Mouse (Mus musculus) kidney, postnatal 36 days (tissue): ENCODE data around the gene Paqr9.

Experiments
- DNase-seq, 2 experiments: peaks; one replicate each; pipeline ENCODE4 v3.0.0; 2021 to 2022; ENCODE audit warnings: mixed read lengths in 2 of 2

Gene Paqr9

DNA sequence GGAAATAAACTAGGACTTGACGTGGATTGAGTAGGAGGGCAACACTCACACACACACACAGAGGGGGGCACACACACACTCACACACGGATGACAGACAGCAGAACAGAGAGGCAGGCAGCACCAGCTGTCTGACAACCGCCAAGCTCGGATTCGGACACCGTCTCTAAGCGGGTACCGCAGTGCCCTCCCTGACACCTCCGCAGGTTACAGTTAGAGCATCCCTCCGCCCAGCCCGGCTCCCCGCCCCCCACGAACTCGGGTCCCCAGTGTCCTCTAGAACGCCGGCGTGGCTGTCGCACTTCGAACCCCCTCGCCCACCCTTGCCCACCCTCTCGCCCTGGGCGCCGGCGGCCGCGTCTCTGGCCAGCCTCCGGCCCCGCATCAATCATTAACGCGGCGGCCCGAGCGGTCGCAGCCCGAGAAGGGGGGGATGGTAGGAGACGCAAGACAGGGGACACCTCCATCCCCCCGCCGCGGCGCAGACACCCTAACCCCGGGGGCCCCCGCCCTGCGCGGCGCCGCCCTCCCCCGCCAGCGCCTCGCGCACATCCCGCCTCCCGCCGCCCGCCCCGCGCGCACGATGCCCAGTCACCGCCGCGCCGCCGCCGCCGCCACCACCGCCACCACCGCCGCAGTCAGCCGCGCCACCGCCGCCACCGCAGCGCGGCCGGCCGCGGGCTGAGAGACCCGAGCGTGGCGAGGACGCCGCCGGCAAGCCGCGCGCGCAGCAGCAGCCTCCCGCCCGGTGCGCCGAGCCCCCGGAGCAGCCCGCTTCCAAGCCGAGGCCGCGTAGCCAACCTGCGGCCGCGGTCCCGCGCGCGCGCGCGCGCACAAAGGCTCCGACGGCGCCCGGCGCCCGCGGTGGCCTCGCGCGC lies at the start of gene Paqr9:
Gene Paqr9, plus strand, starts transcription at position 599 of the 877 bp plus-strand sequence.
- DNase-seq, result peak; percentile 81 to 88

DNA sequence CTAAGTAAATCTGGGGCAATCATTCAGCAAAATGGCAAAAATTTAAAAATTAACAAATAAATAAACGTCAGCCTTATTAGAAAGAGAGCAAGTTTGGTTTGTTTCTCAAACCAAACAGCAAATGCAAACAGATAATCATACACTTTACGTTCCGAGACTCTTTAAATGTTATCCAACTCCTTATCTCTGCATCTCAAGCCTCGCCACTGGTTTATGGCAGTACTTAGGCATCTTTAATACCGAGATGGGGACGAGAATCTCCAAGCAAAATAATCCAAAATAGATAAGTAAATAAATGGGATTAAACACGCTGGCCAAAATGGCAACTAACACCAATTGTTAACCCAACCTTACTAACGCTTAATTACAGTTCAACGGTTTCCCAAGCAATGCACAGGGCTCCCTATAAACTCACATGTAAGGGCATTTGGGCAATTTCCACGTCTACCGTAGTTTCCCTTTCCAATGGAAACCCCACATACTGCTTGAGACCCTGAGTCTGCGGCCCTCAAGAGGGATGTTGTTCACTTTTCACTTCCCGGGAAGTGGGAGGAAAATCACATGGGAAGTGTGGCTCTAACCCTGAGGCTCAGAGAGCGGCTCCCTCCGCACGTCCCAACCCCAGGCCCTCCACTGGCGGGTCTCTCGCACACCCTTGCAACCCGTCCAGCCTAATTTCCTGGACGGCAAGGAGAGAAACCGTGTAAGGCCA lies 48.6 kb upstream of the Paqr9 start:
- DNase-seq, result peak in 1 of 2 experiments; percentile 27

DNA sequence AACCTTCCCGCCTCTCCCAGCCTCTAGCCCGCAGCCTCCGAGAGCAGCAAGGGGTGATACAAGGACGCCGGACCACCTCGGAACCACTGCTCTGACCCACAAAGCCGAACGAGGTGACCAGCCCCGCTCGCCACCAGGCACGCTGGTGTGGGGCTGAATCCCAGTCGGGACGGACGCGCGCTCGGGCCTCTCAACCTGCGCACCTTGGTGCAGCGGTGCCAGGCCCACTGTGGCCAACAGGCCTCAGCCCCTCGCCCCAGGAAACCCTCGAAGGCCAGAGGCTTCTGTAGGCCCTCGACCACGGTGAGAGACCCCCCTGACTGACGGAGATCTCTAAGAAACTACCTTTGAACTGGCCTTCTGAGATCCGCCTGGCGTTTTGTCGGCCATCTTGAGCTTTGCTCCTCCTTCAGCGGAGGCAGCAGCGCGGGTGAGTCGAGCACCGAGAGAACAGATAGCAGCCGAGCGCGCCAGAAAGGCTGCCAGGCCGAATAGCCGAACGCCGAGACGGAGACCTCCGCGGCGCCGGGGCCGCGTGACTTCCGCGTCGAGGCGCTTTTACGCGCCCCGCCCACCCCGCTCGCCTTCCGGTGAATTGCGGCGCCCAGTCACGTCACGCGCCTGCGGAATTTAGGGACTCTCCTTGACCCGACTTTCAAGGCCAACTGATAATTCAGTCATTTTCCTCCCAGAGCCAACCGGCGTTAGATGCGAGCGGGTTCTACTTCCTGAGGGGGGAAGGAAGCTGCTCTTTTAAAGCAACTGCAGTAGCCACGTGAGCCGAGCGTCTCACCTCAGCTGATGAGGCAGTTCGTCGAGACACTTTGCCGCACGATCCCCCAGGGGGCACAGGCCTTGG lies 47.8 kb upstream of the Paqr9 start, which contains the start of gene U2surp:
Gene U2surp, minus strand, starts transcription at position 525 of the 859 bp plus-strand sequence.
- DNase-seq, result peak; percentile 98 to 99

DNA sequence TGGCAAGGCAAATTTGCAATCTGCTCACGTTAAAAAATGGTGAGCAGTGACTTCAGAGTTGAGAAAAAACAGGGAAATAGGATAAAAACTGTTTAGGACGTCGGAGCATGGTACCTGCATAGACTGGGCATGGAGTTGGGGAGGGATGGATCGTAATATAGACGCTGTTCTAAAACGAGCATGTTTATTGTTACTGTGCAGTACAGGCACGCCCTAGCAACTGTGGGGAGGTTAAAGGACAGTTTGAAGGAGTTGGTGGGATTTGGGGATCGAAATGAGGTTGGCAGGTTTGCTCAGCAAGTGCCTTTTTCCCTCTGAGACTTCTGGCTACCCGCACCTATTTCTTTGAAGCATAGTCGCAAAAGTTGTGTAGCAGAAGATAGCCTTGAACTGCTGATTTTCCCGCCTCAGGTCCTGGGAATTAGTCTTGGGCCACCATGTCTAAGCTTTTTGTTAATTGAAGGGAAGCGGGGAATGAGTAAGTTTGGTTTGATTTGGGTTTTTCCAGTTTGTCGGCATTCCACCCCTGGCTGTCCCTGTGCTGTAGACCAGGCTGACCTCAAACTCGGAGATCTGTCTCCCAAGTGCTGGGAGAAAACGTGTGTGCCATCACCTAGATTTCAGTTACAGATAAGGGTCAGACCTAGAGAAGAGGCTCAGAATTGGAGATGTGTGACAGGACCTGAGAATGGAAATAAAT lies 47.0 kb upstream of the Paqr9 start:
- no peak for DNase-seq

DNA sequence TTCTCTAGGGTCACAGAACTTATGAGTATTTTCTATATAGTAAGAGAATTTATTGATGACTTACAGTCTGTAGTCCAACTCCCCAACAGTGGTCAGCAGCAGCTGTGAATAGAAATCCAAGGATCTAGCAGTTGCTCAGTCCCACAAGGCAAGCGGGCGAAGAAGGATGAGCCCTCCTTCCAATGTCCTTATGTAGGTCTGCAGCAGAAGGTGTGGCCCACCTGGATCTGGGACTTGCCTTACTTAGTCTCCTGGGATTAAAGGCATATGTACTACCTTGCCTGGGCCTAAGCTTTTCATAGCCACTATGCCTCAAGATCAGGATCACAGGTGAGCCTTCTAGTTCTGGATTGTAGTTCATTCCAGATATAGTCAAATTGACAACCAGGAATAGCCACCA lies 45.7 kb upstream of the Paqr9 start:
- no peak for DNase-seq

DNA sequence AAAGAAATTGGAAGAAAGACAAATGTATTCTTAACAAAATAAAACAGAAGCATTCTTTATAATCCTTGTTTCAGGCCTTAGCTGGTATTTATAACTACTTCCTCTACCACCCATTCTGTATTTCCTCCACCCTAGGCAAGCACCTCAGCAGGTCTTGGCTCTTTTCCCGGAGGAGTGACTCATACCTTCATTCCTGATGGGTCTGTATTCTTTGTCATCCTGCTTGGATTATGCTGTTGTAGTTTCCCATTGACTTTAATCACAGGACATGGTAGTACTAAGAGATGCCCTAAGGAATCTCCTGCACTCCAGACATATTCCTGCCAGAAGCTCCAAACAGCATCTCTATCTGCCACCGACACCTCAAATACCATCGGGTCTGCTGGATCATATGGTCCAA lies 45.1 kb upstream of the Paqr9 start:
- DNase-seq, result peak; percentile 20 to 34

DNA sequence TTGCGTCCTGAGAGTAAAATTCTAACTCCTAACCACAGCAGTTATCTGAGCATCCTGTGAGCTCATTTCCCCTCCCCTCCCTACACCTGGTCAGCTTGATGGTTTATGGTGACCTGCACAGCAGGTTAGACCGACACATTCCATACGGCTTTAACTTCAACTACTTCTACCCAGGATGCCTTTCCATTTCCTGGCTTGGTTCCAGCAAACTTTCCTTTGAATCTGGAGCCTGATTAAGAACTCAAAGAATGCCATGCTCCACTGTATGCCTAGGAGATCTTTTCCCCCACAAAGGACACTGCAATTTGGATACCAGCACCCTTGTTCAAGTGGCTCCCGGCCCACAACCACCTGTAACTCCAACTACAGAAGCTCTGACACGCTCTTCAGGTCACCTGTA lies 38.9 kb upstream of the Paqr9 start:
- no peak for DNase-seq

DNA sequence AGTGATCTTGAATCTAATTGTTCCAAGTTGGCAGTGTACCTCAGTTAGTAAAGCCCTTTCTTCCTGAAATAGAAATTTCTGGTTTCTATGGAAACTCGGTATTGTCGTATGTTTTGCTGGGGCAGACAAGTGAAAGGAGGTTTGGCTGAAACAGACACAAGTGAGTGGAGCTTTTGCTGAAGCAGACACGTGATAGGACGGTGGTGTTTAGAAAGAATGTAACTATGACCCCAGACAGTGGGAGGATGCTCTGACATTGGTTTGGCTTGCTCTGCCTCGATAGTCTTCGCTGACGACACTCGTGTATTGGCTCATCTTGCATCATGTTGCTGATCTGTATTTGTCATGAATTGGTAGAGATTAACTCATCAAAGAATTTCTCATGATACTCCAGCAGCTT lies 38.4 kb upstream of the Paqr9 start:
- DNase-seq, result no peak

DNA sequence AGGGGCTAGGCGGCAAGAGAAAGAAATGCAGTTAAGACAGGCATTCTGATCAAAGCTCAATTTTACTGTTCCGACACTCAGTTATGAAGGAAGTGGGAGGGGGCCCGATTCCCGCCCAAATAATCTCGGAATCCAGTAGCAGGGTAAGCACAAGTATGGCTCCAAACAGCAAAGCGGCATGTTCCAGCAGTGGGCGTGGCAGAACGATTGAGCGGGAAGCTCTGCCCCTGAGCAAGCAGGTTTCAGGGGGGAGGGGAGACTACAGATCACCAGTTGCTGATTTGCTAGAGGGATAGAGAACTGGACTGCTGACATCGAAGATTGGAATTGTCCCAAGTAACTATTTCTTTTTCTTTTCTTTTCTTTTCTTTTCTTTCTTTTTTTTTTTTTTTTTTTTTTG lies 37.9 kb upstream of the Paqr9 start:
- peak; percentile 43 to 47 for DNase-seq

DNA sequence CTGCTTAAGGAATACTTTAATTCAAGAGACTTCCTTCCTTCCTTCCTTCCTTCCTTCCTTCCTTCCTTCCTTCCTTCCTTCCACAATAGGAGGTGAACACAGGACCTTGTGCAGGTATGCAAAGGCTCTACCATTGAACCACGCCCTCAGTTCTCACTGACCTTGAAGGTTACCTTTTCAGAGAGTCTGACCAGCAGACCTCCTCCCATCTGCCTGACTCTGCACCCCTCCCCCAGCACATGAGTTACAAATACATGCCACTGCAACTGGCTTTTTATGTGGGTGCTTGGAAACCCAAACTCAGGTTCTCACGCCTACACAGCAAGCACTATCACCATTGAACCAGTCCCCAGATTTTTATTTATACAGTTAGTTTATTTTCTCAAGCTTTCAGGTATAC lies 36.9 kb upstream of the Paqr9 start:
- no peak for DNase-seq

DNA sequence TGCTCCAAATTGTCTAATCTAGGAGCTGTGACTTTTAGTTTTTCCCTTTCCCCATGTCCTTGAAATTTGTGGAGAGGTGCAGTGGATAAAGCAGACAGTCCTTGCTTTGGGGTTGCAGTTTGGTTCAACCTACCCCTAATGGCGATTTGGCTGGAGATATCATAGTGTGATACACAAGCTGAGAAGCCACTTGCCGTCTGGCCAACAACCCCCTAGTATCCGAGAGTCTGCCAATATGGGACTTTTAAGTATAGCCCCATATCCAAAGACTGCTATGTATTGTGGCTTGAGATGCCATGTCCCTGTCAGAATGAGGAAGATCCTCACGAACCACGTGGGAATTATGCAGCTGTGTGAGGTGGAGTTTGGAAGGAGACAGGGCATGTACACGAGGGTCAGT lies 34.1 kb upstream of the Paqr9 start:
- DNase-seq, result no peak

DNA sequence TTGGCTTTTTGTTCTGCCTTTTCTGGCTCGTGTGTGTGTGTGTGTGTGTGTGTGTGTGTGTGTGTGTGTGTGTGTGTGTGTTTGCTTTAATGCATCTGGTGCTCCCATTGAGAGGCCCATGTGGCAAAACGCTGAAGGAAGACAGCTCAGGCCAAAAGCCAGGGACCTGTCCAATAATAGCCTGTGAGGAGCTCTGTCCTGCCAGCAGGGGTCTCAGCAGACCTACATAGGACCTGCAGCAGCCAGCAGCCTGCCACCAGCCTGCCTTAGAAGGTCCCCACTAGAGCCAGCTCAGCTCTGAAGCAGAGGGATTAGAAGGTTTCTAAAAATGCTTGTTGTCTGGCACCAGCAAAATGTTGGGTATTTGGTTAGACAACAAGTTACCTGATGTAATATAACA lies 33.5 kb upstream of the Paqr9 start:
- DNase-seq, result peak; percentile 48 to 65

DNA sequence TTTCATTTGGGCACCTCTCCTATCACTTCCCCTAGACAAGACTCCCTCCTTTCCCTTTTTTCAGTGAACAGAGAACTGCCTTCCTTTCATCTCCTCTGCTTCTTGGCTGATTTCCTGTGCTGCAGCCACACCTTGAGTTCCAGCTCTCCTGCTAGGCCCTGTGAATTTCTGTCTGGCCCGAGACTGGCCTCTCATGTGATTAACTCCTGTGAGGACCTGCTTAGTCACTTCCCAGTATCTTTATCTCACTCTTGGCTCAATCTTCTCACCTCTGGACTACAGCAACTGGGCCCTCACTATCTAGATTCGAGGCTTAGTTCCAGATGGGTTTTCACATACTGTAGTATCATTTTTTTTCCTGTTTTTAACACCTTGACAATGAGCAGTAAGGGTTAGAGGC lies 31.8 kb upstream of the Paqr9 start:
- DNase-seq, result no peak

DNA sequence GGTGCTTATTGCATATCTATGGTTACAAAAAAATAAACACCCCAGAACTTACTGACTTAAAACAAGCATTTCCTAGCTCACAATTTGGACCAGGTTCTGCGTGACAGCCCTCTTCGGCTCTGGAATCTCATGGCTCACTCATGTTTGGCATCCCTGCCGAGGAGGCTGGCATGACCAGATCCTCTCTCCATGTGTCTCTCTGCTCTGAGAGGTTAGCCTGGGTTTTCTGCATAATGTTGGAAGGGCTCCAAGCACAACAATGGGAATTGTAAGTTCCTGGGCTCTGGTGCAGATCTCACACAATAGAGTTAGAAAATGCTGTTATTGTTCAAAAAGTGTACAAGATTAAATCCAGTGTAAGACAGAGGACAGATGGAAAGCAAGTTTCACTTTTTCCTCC lies 28.3 kb upstream of the Paqr9 start:
- no peak for DNase-seq

DNA sequence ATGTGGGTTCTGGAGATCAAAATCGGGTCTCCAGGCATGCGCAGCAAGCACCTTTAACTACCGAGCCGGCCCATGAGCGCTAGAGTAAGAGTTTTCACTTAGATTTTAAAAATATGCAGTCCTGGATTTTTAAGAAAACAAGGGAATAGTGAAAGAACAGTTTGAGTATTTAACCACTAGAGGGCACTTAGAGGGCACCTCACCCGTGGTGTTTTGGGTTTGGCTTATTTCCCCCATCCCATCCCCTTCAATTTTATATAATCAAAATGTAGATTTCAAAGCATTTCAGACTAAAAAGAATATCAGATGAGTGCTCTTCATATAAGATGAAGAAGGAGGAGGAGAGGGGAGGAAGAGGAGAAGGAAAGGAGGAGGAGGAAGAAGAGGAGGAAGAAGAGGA lies 25.6 kb upstream of the Paqr9 start:
- no peak for DNase-seq

DNA sequence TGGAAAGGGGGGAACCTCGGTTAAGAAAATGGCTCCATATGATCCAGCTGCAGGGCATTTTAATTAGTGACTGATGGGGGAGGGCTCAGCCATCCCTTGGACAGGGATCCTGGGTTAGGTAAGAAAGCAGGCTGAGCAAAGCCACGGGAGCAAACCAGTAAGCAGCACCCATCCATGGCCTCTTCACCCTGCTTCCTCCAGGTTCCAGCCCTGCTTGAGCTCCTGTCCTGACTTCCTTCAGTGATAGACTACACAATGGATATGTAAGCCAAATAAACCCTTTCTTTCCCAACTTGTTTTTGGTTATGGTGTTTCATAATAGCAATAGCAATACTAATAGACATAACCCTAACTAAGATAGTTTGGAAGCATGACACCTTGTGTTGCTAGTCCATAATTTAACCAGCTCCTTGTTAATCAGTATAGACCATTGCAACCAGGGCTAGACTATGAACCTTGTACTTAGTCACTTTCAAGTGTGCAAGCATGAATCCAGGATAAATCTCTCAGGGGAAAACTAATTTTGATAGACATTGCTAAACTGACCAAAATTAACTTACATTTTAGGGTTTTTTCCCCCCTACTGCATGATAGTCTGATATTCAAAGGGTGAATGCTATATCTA lies 20.2 kb upstream of the Paqr9 start:
- DNase-seq, result peak; percentile 51 to 58

DNA sequence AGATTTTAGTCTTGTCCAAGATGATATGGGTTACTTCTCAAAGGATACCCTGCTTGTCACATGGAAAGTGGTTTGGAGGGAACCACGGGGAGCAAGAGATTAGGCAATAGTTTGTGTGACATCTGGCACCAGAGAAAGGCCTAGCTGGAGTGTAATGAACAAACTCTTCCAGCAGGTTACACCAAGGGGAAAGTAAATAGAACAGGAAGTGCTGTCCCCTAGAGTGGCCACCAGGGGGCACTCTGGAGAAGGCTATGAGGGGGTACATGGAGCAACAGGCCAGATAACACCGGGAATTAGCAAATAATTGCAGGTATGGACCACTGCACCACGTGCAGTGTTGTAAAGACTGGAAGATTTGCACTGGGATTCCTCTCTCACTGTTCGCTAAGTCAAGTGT lies 19.0 kb upstream of the Paqr9 start:
- peak; percentile 56 to 80 for DNase-seq

DNA sequence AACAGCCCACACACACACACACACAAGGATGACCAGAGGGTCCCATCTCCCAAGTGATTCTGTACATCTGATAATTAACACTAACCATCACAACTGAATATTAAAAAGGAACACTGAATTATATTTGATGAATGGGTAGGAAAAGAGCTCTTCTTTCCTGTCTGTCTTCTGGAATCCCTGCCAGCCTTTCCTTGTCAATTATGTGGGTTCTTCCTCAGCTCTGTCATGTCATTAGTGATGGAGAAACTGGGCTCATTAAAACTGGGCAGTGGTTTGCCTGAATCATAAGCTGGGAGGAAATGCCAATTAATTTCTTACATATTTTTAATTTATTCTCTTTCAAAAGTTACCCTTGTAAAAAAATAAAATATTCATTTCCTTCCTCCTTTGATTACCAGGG lies 18.2 kb upstream of the Paqr9 start:
- DNase-seq, result no peak

DNA sequence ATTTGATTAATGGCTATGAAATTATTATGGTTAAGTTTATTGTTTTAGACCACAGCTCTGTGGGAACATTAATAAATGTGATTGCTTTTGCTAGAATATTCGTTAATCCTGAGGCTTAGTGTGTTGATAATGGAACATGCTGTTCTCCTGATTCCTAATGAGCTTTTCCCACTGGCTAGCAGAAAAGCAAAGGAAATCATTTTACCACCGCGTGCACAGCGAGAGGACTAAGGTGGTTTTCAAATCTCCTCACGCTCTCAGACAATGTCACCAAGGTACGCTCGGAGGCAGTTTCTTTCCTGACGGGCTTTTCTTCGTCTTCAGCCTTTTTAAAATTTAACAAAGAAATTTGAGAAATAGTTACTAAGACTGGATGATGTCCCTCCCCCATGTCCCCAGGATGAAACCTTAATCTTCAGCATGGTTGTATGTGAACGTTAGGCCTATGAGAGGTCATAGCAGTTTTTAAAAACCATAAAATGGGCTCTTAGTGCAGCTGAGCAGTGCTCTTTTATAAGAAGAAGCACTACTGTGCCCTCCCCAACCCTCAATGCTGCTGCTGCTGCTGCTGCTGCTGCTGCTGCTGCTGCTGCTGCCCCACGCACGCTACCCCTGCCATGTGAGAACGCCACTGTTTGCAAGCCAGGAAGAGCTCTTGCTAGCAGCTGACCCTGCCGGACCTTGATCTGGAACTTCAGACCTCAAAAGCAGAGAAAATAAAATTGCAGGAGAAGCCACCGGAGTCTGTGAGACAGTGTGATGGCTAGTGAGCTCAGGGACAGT lies 17.6 kb upstream of the Paqr9 start:
- DNase-seq, result peak; percentile 66 to 72

DNA sequence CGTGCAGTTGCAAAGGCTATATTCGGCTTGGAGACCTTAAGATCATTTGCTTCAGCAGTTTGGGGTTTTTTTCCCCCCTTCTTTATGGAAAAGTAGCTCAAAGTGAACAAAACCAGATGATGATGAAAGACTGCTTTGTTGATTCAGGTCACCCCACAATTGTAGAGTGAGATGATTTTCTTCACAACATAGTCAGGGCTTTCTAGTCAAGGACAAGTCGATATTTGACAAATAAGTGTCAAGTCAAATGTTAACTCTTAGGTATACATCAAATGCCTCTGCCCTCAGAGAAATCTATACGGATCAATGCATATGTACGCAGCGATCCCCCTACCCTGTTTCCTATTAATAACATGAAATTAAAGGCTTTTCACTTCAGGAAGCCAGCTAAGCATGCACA lies 17.0 kb upstream of the Paqr9 start:
- DNase-seq, result no peak

DNA sequence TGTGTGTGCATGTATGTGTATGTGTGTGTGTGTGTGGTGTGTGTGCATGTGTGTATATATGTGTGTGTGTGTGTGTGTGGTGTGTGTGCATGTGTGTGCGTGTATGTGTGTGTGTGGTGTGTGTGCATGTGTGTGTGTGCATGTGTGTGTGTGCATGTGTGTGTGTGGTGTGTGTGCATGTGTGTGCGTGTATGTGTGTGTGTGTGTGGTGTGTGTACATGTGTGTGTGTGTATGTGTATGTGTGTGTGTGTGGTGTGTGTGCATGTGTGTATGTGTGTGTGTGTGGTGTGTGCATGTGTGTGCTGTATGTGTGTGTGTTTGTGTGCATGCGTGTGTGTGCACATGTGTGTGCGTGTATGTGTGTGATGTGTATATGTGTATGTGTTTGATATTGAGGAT lies 14.9 kb upstream of the Paqr9 start:
- DNase-seq, result no peak
